ENCODE assay signal across 10 mouse cellular contexts in genomic region chr7:27128162-27128561, GRCm38 (mm10). TPM values are rescaled to one million over a fixed set of nuclear protein-coding genes. Genes with fewer than 3 reads are reported as not detected.
DNase-seq lines count a peak whose midpoint lies in the region; ATAC-seq and TF ChIP-seq lines count a peak whose summit lies in the region.
"Had no signal": no experiment of that assay in that cellular context is flagged by ENCODE, and none has a peak within 500 bp of the region (broad histone marks: within the 10 kb centered on the region; RNA-seq: fewer than 3 reads in every experiment).

No protein-coding gene starts in this region.

- no peaks in the 10 kb centered on the region for H3K27me3 ChIP-seq in kidney, embryonic 14.5 days (ENCODE audit: control insufficient read depth, insufficient read depth, low read length)
- H3K27me3 ChIP-seq in lung, embryonic 16.5 days (ENCODE audit: control insufficient read depth, insufficient read depth, low read depth, low read length) = no peaks in the 10 kb centered on the region
- H3K27me3 ChIP-seq in stomach, embryonic 15.5 days (replicated peaks) = no peaks in the 10 kb centered on the region
- H3K27me3 ChIP-seq in forebrain, embryonic 10.5 days (ENCODE audit: poor library complexity, severe bottlenecking) = no peaks in the 10 kb centered on the region
- H3K27me3 ChIP-seq: embryonic facial prominence, embryonic 15.5 days had no signal

- no peak overlapping the region for H3K4me2 ChIP-seq in kidney, embryonic 14.5 days (replicated peaks; ENCODE audit: low read depth, low read length)
- H3K4me2 ChIP-seq in lung, embryonic 16.5 days (ENCODE audit: low read depth, low read length) = no peak overlapping the region
- H3K4me2 ChIP-seq in stomach, embryonic 15.5 days = no peak overlapping the region
- H3K4me2 ChIP-seq: embryonic facial prominence, embryonic 15.5 days had no signal

- intact Hi-C loops in left cerebral cortex, postnatal 4 days (cut with DNase I) = no loop called here

- H3K9me3 ChIP-seq in ES-E14 (ENCODE audit: control insufficient read depth, insufficient read depth, low read depth, low read length) = no peaks in the 10 kb centered on the region
- peaks cover 2% of the 10 kb centered on the region; the same call in 1 of the 2 replicates for H3K9me3 ChIP-seq in kidney, embryonic 14.5 days (ENCODE audit: control insufficient read depth, low read length)
- H3K9me3 ChIP-seq in lung, embryonic 16.5 days (ENCODE audit: control insufficient read depth, low read length) = no peaks in the 10 kb centered on the region
- H3K9me3 ChIP-seq in stomach, embryonic 15.5 days = no peaks in the 10 kb centered on the region
- peaks cover 6% of the 10 kb centered on the region; the same call in 1 of the 2 replicates for H3K9me3 ChIP-seq in forebrain, embryonic 10.5 days
- H3K9me3 ChIP-seq: embryonic facial prominence, embryonic 15.5 days; megakaryocyte, embryonic 14.5 days had no signal

- ATAC-seq in kidney, embryonic 14.5 days (ENCODE audit: low FRiP score, low TSS enrichment) = peak; percentile 68; the same call in 1 of the 2 replicates
- ATAC-seq in lung, embryonic 16.5 days (ENCODE audit: low read depth) = peak; percentile 56; the same call in 1 of the 2 replicates
- peak; percentile 44; the same call in 1 of the 2 replicates for ATAC-seq in stomach, embryonic 15.5 days (ENCODE audit: insufficient read depth, low FRiP score, low read depth)

- H3K9ac ChIP-seq in ES-E14 (ENCODE audit: insufficient read depth, low read depth, low read length, poor library complexity, severe bottlenecking) = no peak overlapping the region
- no peak overlapping the region for H3K9ac ChIP-seq in kidney, embryonic 14.5 days (ENCODE audit: low read depth, low read length)
- no peak overlapping the region for H3K9ac ChIP-seq in lung, embryonic 16.5 days (ENCODE audit: low read length)
- H3K9ac ChIP-seq in stomach, embryonic 15.5 days = no peak overlapping the region
- H3K9ac ChIP-seq: embryonic facial prominence, embryonic 15.5 days had no signal

- H3K27ac ChIP-seq in ES-E14 (ENCODE audit: insufficient read depth, low read depth, low read length, poor library complexity, severe bottlenecking) = no peak overlapping the region
- no peak overlapping the region for H3K27ac ChIP-seq in kidney, embryonic 14.5 days (ENCODE audit: low read depth, low read length)
- H3K27ac ChIP-seq in lung, embryonic 16.5 days (ENCODE audit: low read length) = no peak overlapping the region
- H3K27ac ChIP-seq in stomach, embryonic 15.5 days = no peak overlapping the region
- H3K27ac ChIP-seq in forebrain, embryonic 10.5 days = no peak overlapping the region
- H3K27ac ChIP-seq: embryonic facial prominence, embryonic 15.5 days had no signal

- no peak overlapping the region for H3K4me3 ChIP-seq in ES-E14 (ENCODE audit: insufficient read depth in 1 of 2, low read depth in 1 of 2, low read length in 2 of 2, poor library complexity in 1 of 2, severe bottlenecking in 1 of 2)
- no peak overlapping the region for H3K4me3 ChIP-seq in kidney, embryonic 14.5 days (ENCODE audit: low read length)
- no peak overlapping the region for H3K4me3 ChIP-seq in lung, embryonic 16.5 days (ENCODE audit: low read length)
- H3K4me3 ChIP-seq in stomach, embryonic 15.5 days (replicated peaks) = no peak overlapping the region
- H3K4me3 ChIP-seq in forebrain, embryonic 10.5 days = no peak overlapping the region
- H3K4me3 ChIP-seq: embryonic facial prominence, embryonic 15.5 days; megakaryocyte, embryonic 14.5 days had no signal

- no peaks in the 10 kb centered on the region for H3K36me3 ChIP-seq in ES-E14 (ENCODE audit: control insufficient read depth, insufficient read depth, low read length, poor library complexity, severe bottlenecking)
- H3K36me3 ChIP-seq in kidney, embryonic 14.5 days (ENCODE audit: control insufficient read depth, insufficient read depth, low read length) = no peaks in the 10 kb centered on the region
- H3K36me3 ChIP-seq in lung, embryonic 16.5 days (ENCODE audit: control insufficient read depth, insufficient read depth, low read length) = no peaks in the 10 kb centered on the region
- no peaks in the 10 kb centered on the region for H3K36me3 ChIP-seq in stomach, embryonic 15.5 days
- H3K36me3 ChIP-seq in forebrain, embryonic 10.5 days (replicated peaks) = no peaks in the 10 kb centered on the region
- H3K36me3 ChIP-seq: embryonic facial prominence, embryonic 15.5 days had no signal

- in situ Hi-C loops in ES-E14 (cut with MboI; ENCODE audit: low sequenced_read_pairs in 2 of 2, unreplicated experiment in 2 of 2) = loop anchor here in 1 of 2 experiments (10.0 kb wide), 1 partner anchor 353 kb away; no protein-coding TSS in a partner anchor

- H3K4me1 ChIP-seq in ES-E14 (ENCODE audit: control insufficient read depth in 2 of 2, insufficient read depth in 2 of 2, low read length in 2 of 2, poor library complexity in 1 of 2) = peaks cover 0 to 9% of the 10 kb centered on the region in 2 experiments; a peak in 1 of 4 replicates
- H3K4me1 ChIP-seq in kidney, embryonic 14.5 days (ENCODE audit: control insufficient read depth, insufficient read depth, low read length) = no peaks in the 10 kb centered on the region
- peaks cover 5% of the 10 kb centered on the region; the same call in 1 of the 2 replicates for H3K4me1 ChIP-seq in lung, embryonic 16.5 days (replicated peaks; ENCODE audit: control insufficient read depth, insufficient read depth, low read length)
- H3K4me1 ChIP-seq in stomach, embryonic 15.5 days = 0 out of 2 replicates have a peak, but pooled peaks cover 5% of the 10 kb centered on the region
- no peaks in the 10 kb centered on the region for H3K4me1 ChIP-seq in forebrain, embryonic 10.5 days
- H3K4me1 ChIP-seq: embryonic facial prominence, embryonic 15.5 days had no signal

- WGBS in kidney, embryonic 14.5 days = 51% methylated on average over 3 of the region's 3 CpGs
- 48% methylated on average over 3 of the region's 3 CpGs for WGBS in lung, embryonic 16.5 days
- WGBS in stomach, embryonic 15.5 days = 55% methylated on average over 3 of the region's 3 CpGs
- WGBS in forebrain, embryonic 10.5 days = 54% methylated on average over 3 of the region's 3 CpGs

- DNase-seq in left cerebral cortex, adult 18-20 months (ENCODE audit: low spot score in 2 of 2) = peak; percentile 24 to 54
- no peak for DNase-seq in left cerebral cortex, postnatal 4 days
- peak; percentile 36 for DNase-seq in ES-E14 (ENCODE audit: low read depth, low spot score)
- DNase-seq in embryo, embryonic 11 days = peak; percentile 42
- DNase-seq in forebrain, embryonic 10.5 days (ENCODE audit: extremely low spot score, low spot score) = no peak

TF ChIP-seq in ES-E14, 5 proteins besides CTCF, POLR2A, EP300 and RAD21:
- TF ChIP-seq ZC3H11A (IDR thresholded peaks at IDR 0.05; ENCODE audit: borderline replicate concordance, low read depth, low read length) (peak; percentile 95), ZNF384 (IDR thresholded peaks at IDR 0.05; ENCODE audit: low read depth, low read length) (no peak)

RNA-seq across cellular contexts. Expression of gene Cyp2f2, which starts 8.5 kb away (rescaled TPM):
- not detected for total RNA-seq in left cerebral cortex, adult 18-20 months (2021)
- not detected for total RNA-seq in left cerebral cortex, postnatal 4 days (2021)
- not detected in 2 replicates for total RNA-seq in ES-E14 (2012; rRNA removed)
- polyA plus RNA-seq in kidney, embryonic 14.5 days (2014; fragmentation: Nextera tagmentation; extraction: Ambion mirVana) = not detected in 2 replicates
- polyA plus RNA-seq in lung, embryonic 16.5 days (2015; fragmentation: Nextera tagmentation; extraction: Ambion mirVana) = 75.8 and 84.9 TPM in 2 replicates
- 57.7 and 91.6 TPM in 2 replicates for polyA plus RNA-seq in stomach, embryonic 15.5 days (2015; fragmentation: Nextera tagmentation; extraction: Ambion mirVana)
- polyA plus RNA-seq in forebrain, embryonic 10.5 days (2016; fragmentation: Nextera tagmentation; extraction: Ambion mirVana) = not detected in 2 replicates

RNA-seq across cellular contexts. Expression of gene Cyp2t4, which starts 25.4 kb away (rescaled TPM):
- total RNA-seq in left cerebral cortex, adult 18-20 months (2021) = not detected
- total RNA-seq in left cerebral cortex, postnatal 4 days (2021) = not detected
- 0.32 and 0.58 TPM in 2 replicates for total RNA-seq in ES-E14 (2012; rRNA removed)
- not detected in 2 replicates for polyA plus RNA-seq in kidney, embryonic 14.5 days (2014; fragmentation: Nextera tagmentation; extraction: Ambion mirVana)
- 0.18 TPM in 1 of 2 replicates, not detected in the other for polyA plus RNA-seq in lung, embryonic 16.5 days (2015; fragmentation: Nextera tagmentation; extraction: Ambion mirVana)
- polyA plus RNA-seq in stomach, embryonic 15.5 days (2015; fragmentation: Nextera tagmentation; extraction: Ambion mirVana) = not detected in 2 replicates
- 0.12 and 0.16 TPM in 2 replicates for polyA plus RNA-seq in forebrain, embryonic 10.5 days (2016; fragmentation: Nextera tagmentation; extraction: Ambion mirVana)

RNA-seq across cellular contexts. Expression of gene Egln2, which starts 38.4 kb away (rescaled TPM):
- total RNA-seq in left cerebral cortex, adult 18-20 months (2021) = 100 to 1,000 TPM; 101 to 115 TPM
- total RNA-seq in left cerebral cortex, postnatal 4 days (2021) = 10 to 100 TPM; 89.8 to 91.3 TPM
- 53.4 and 56.3 TPM in 2 replicates for total RNA-seq in ES-E14 (2012; rRNA removed)
- polyA plus RNA-seq in kidney, embryonic 14.5 days (2014; fragmentation: Nextera tagmentation; extraction: Ambion mirVana) = 33.1 and 37.8 TPM in 2 replicates
- polyA plus RNA-seq in lung, embryonic 16.5 days (2015; fragmentation: Nextera tagmentation; extraction: Ambion mirVana) = 68.8 and 72.9 TPM in 2 replicates
- 68.9 and 73.7 TPM in 2 replicates for polyA plus RNA-seq in stomach, embryonic 15.5 days (2015; fragmentation: Nextera tagmentation; extraction: Ambion mirVana)
- 73.7 and 74.0 TPM in 2 replicates for polyA plus RNA-seq in forebrain, embryonic 10.5 days (2016; fragmentation: Nextera tagmentation; extraction: Ambion mirVana)

RNA-seq across cellular contexts. Expression of gene Rab4b, which starts 50.5 kb away (rescaled TPM):
- total RNA-seq in left cerebral cortex, adult 18-20 months (2021) = 10 to 100 TPM; 93.0 to 99.8 TPM
- 10 to 100 TPM; 86.0 to 89.0 TPM for total RNA-seq in left cerebral cortex, postnatal 4 days (2021)
- 28.3 and 44.2 TPM in 2 replicates for total RNA-seq in ES-E14 (2012; rRNA removed)
- polyA plus RNA-seq in kidney, embryonic 14.5 days (2014; fragmentation: Nextera tagmentation; extraction: Ambion mirVana) = 51.5 and 60.2 TPM in 2 replicates
- 73.2 and 76.1 TPM in 2 replicates for polyA plus RNA-seq in lung, embryonic 16.5 days (2015; fragmentation: Nextera tagmentation; extraction: Ambion mirVana)
- 63.5 and 65.3 TPM in 2 replicates for polyA plus RNA-seq in stomach, embryonic 15.5 days (2015; fragmentation: Nextera tagmentation; extraction: Ambion mirVana)
- 55.2 and 56.3 TPM in 2 replicates for polyA plus RNA-seq in forebrain, embryonic 10.5 days (2016; fragmentation: Nextera tagmentation; extraction: Ambion mirVana)

RNA-seq across cellular contexts. Expression of gene Gm21983, which starts 52.7 kb away (rescaled TPM):
- total RNA-seq in left cerebral cortex, adult 18-20 months (2021) = not detected
- total RNA-seq in left cerebral cortex, postnatal 4 days (2021) = not detected
- 1.3 TPM in 1 of 2 replicates, not detected in the other for total RNA-seq in ES-E14 (2012; rRNA removed)
- not detected in 2 replicates for polyA plus RNA-seq in kidney, embryonic 14.5 days (2014; fragmentation: Nextera tagmentation; extraction: Ambion mirVana)
- polyA plus RNA-seq in lung, embryonic 16.5 days (2015; fragmentation: Nextera tagmentation; extraction: Ambion mirVana) = 1.4 and 1.7 TPM in 2 replicates
- polyA plus RNA-seq in stomach, embryonic 15.5 days (2015; fragmentation: Nextera tagmentation; extraction: Ambion mirVana) = 0.59 TPM in 1 of 2 replicates, not detected in the other
- not detected in 2 replicates for polyA plus RNA-seq in forebrain, embryonic 10.5 days (2016; fragmentation: Nextera tagmentation; extraction: Ambion mirVana)

Comparison
In these comparisons a context has a peak if more than half of its experiments do, and no peak if none do; other contexts are left out.
1. DNase-seq: peak in left cerebral cortex, adult 18-20 months (2 of 2), ES-E14 (single experiment) and embryo, embryonic 11 days (single experiment); none in left cerebral cortex, postnatal 4 days (single experiment) and forebrain, embryonic 10.5 days (single experiment).
2. RNA of gene Cyp2f2, which starts 8.5 kb away (polyA plus RNA-seq): 57.7 to 91.6 TPM in stomach, embryonic 15.5 days and 75.8 to 84.9 TPM in lung, embryonic 16.5 days; not detected in kidney, embryonic 14.5 days and not detected in forebrain, embryonic 10.5 days; every median in the first group is over 10 times any median in the second.
3. Peak in every context shown above with its lines, with median percentiles within 50 percentile points of each other: ATAC-seq.